Mouse (Mus musculus) kidney, postnatal 10 days (tissue): ENCODE measurements around the gene Cacnb1.
A peak's percentile ranks its signal among the peaks of the same experiment; 100 is the strongest.

Source experiments
- DNase-seq: peaks from one replicate; pipeline ENCODE4 v3.0.0; 2021; ENCODE audit warnings: mixed read lengths

The Cacnb1 gene

DNA sequence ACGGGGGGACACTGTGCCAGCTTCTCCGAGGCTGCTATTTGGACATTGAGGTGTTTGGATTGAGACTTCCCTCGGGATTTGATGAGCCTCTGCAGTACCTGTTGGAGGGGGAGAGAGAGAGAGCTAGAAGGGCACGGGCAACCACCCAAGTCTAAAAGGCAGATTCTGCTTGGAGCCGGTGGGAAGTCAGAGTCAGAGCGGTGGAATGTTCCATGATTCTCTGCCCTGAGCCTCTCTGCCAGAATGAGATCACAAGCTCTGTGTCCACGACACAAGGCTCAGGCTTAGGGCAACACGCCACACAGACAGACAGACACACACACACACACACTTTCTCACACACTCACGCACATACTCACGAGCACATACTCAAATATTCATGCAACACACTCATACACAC lies 17.1 kb downstream of the Cacnb1 start:
- DNase-seq: no peak

DNA sequence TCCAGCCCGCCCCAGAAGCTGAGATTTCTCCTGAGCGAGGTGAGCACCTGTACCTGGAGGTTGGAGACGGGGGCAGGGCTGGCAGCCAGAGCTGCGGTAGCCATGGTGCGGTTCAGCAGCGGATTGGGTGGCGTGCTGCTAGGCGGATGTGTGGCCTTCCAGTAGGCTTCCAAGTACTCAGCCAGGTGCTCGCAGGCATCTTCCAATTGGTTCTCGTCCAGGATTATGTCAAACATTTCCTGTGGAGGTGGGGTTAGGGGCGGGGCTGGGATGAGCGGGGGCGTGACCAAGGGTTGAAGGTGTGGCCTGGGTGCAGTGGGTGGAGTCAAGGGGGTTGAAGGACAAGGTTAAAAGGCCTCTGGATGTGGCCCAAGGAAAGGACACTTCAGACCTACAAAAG lies 17.8 kb downstream of the Cacnb1 start:
- DNase-seq: no peak

DNA sequence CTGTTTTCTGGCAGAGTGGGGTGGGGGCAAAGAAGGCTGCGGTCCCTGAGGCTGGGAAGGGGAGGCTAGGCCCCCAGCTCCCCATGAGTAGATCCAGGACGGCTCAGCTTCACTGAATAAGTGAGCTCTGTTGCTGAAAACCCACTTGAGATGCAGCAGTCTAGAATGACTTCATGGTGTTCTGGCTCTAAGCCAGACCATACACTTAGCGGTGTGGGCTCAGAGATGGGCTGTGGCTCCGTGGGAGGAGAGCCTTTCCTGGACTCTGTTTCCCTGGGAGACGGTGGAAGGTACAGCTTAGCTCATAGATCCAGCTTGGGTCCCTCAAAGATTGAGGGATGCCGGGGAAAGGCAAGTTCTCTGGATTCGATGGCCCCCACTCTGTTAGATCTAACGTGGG lies 18.7 kb downstream of the Cacnb1 start:
- no peak for DNase-seq

DNA sequence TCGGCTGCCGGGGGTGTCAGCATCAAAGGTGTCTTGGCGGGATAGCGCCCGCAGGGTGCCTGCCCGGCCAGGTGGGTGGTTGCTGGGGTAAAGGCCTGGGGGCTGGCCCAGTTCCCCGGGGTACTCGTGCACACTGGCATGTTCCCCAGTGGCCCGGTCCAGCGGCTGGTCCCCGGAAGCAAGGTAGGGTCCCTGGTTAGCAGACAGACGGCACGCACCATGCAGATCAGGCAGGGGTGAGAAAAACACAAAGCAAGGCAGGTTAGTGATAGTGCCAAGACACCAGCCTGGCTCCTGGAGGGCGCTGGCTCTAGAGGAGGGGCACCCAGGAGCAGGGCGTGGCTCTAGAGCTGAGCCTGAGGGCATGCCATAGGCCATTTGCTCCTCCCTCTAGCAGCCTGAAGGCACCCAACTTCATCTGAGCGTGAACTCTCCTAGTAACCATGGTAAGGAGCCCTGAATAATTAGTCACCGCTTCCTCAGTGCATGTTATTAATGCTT lies 19.6 kb downstream of the Cacnb1 start:
- DNase-seq: no peak

DNA sequence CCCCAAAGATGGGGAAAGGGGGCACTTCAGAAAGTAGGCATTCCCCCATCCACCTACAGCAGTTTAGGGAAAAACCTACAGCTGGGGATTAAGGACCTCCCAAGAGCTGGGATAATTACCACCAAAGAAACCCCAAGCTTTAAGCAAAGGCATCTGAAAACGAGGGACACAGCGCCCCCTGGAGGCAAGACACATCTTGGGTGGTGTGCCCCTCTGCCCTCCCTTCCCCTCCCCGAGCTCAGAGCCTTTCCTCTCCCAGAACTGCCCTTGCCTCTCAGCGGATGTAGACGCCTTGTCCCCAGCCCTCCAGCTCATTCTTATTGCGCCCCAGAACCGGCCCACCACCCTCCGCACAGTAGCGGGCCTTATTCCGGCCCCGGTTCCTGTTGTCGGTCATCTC lies 20.2 kb downstream of the Cacnb1 start:
- DNase-seq: peak; percentile 88

- DNase-seq: no peak
These were observed 20.8 kb downstream of the Cacnb1 start for GRCm38 (mm10) chr11:98001986-98002385.

DNA sequence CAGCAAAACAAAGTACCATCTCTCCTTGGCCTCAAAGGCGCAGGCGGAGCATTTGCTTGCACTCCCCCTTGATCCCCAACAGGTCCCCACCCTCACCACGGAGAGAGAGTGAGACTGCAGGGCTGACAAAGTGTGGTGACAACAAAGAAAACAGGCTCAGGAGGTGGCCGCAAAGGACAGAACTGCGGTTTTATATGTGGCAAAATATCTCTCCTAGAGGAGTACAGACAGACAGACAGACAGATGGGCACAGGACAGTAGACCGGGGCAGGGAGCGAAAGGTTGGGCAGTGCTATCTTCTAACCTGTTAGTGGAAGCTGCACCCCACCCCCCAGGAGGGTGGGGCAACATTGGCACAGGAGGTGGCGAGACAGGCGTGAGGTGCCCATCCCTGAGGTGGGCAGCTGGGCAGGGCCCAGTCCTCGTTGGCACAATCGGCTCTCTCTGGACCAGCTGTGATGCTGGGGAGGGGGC lies 21.4 kb downstream of the Cacnb1 start:
- DNase-seq: no peak

- no peak for DNase-seq
These were observed 22.3 kb downstream of the Cacnb1 start for GRCm38 (mm10) chr11:98000378-98001140.

DNA sequence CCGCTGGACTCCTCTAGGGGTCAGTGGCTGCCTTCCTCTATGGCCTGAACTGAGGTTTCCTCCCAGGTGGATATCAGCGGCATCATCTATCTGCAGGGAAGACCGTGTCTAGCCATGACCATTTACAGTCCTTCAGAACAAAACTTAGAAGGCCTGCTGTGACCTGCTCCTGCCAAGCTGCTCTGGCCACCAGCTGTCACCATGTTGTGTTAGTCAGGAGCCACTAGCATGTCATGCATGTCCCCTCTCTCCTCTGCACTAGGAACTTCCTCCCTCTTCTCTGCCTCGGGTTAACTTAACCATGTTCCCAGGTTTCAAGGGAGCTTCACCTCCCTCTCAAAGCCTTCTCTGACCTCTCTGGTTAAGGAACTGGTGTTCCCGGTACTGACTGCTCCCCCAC lies 23.1 kb downstream of the Cacnb1 start:
- DNase-seq: no peak

DNA sequence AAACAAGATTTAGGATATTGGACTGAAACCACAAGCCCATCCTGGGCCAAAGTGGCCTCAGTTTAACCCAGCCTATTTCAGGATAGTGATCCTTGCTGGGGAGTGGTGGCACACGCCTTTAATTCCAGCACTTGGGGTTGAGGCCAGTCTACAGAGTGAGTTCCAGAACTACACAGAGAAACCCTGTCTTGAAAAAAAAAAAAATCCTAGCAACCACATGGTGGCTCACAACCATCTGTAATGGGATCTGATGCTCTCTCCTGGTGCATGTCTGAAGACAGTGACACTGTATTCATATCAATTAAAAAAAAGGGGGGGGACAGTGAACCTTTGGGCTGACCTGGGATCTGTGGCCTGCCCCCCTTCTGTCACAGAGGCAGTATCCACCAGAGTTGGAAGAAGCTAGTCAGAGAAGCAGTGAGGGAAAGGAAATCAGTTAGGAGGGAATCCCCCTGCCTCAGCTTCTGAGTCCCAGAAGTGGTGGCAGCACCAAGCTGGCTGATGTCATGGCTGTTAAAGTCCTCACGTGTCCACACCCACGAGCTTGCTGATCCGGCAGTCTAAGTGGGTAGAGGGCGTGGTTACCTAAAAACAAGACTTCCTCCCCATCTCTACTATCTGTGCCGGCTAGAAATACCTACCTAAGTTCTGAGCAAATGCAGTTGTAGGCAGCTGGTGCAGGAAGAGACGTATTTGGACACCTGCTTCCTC lies 23.8 kb downstream of the Cacnb1 start:
- DNase-seq: no peak

DNA sequence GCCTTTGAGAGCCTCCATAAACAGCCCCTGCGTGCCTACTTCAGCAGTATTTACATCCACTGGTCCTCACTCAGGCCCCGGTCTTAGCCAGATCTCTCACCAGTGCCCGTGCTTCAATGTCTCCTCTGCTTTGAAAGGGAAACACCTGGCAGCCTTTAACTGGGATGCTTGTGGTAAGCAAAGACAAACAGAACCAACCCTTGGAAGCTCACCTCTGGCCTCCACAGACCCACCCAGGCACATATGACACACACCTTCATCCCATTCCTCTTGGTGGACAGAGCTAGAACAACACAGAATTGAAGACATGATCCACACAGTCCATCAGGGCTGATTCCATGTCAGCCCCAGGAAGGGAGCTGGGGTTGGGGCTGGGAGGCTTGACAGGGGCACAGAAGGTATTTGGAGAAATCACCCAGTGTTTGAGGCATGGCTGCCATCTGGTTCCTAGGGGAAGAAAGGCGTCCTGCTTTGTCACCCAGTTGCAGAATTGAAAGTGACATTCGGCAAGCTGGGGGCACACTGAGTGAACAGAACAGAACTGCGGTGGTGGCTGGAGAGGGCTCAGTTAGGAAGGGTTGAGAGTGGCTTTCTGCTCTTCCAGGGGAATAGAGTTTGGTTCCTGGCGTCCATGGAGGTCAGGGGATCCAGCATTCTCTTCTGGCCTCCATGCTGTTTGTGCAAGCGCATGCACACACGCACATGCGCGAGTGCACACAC lies 24.6 kb downstream of the Cacnb1 start:
- no peak for DNase-seq

- no peak for DNase-seq
These were observed 25.4 kb downstream of the Cacnb1 start for GRCm38 (mm10) chr11:97997387-97997960.

DNA sequence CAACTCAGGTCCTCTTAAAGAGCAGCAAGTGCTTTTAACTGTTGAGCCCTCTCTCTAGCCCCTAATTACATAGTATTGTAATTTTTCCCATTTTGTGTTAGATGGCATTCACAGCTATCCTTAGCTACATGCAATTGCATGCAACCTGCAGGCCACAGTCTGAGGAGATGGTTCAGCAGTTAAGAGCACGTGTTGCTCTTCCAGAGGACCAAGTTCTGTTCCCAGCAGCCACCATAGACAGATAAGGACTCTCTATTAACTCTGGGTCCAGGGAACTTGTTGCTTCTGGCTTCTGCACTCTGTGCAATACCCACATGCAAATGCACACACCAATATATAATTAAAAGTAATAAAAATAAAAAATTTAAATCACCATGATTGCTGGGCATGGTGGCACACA lies 26.1 kb downstream of the Cacnb1 start:
- DNase-seq: no peak

GRCm38 (mm10) chr11:97995564-97996288 lies 27.1 kb downstream of the Cacnb1 start, which contains the start of gene Arl5c:
Gene Arl5c, minus strand, starts transcription at chr11:97996181.
- peak; percentile 66 for DNase-seq

- DNase-seq: peak; percentile 88
These were observed 28.2 kb downstream of the Cacnb1 start for GRCm38 (mm10) chr11:97994539-97995100.

DNA sequence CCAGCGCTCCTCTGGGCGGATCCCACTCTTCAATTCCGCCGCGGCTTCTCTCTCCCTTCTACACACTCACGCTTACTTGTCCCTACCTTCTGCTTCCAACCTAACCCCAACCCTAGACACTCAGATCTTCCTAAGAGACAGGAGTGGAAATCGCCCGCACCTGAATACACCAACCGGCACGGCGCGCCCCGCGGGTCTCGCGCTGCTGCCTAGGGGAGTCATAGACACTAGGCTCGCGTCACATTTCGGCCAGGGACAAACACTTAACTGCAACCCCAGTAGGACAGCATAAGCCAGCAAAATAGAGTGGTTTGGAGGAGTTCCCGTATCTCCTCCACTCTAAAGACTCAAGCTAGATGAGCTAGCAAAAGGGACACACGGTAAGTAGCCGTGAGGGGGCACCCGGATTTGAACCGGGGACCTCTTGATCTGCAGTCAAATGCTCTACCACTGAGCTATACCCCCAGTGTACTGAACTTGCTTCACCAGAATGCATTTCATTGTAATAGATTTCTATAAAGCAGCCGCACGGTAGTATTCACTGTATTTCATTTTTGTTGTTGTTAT lies 34.2 kb downstream of the Cacnb1 start:
- peak; percentile 92 for DNase-seq

- peak; percentile 97 for DNase-seq
These were observed 35.0 kb downstream of the Cacnb1 start for GRCm38 (mm10) chr11:97987551-97988526.

DNA sequence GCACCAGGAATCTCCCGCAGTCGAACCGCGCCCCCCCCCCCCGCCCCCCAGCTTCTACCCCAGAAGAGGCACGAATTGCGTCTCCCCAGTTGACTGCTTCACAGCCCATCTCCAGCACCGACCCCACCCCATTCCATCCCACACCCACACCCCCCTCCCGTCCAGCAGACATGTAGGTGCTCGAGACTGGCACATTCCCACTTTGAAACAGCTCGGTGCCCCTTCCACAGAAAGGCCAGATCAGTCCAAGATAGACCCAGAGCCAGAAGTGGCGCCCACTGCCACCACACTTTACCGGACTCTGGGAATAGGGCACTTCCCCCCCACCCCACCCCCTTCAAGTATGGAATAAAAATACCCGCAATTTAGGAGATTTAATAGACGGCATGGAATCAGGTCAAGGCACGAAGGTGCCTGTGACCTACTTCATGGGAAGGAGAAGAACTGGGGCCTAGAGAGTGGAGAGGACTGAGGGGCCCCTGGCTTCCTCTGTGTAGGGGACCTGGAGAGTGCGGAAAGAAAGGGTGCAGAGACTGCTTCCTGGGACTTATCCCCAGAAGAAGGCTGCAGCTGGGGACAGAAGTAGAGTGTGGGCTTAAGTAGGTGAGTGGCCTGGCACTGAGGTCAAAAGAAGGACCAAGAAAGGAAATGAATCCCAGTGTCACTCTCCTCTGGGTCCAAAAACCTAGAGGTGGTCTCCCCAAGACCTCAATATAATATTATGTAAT lies 35.9 kb downstream of the Cacnb1 start:
- DNase-seq: no peak
